Mouse (Mus musculus): ENCODE results near the gene Mecom.
"Not testable (repeated sequence)": the region's sequence is repeated elsewhere in the genome, so short reads cannot be mapped to it uniquely, and the experiment has no call there.

Gene Mecom

GRCm38 (mm10) chr3:30459626-30460025 is 88.2 kb downstream of the Mecom start:
- in situ Hi-C loops (cut with MboI; ENCODE audit: low pct_unique_long_range_greater_than_20kb in 1 of 2, low sequenced_read_pairs in 2 of 2, unreplicated experiment in 1 of 2) = no loop called here

GRCm38 (mm10) chr3:30457975-30458678 is 89.7 kb downstream of the Mecom start:
- in situ Hi-C loops (cut with MboI; ENCODE audit: low pct_unique_long_range_greater_than_20kb in 1 of 2, low sequenced_read_pairs in 2 of 2, unreplicated experiment in 1 of 2) = no loop called here

GRCm38 (mm10) chr3:30455902-30456301 is 91.9 kb downstream of the Mecom start:
- in situ Hi-C loops (cut with MboI; ENCODE audit: low pct_unique_long_range_greater_than_20kb in 1 of 2, low sequenced_read_pairs in 2 of 2, unreplicated experiment in 1 of 2) = no loop called here

GRCm38 (mm10) chr3:30453546-30454455 is 94.0 kb downstream of the Mecom start:
- in situ Hi-C loops (cut with MboI; ENCODE audit: low pct_unique_long_range_greater_than_20kb in 1 of 2, low sequenced_read_pairs in 2 of 2, unreplicated experiment in 1 of 2) = no loop called here

GRCm38 (mm10) chr3:30453046-30453445 is 94.8 kb downstream of the Mecom start:
- in situ Hi-C loops (cut with MboI; ENCODE audit: low pct_unique_long_range_greater_than_20kb in 1 of 2, low sequenced_read_pairs in 2 of 2, unreplicated experiment in 1 of 2) = no loop called here

GRCm38 (mm10) chr3:30452511-30452910 is 95.3 kb downstream of the Mecom start:
- in situ Hi-C loops (cut with MboI; ENCODE audit: low pct_unique_long_range_greater_than_20kb in 1 of 2, low sequenced_read_pairs in 2 of 2, unreplicated experiment in 1 of 2) = no loop called here

- in situ Hi-C loops (cut with MboI; ENCODE audit: low pct_unique_long_range_greater_than_20kb in 1 of 2, low sequenced_read_pairs in 2 of 2, unreplicated experiment in 1 of 2) = no loop called here
Observed at GRCm38 (mm10) chr3:30450206-30450965, 97.4 kb downstream of the Mecom start.

GRCm38 (mm10) chr3:30448624-30449023 is 99.2 kb downstream of the Mecom start:
- in situ Hi-C loops (cut with MboI; ENCODE audit: low pct_unique_long_range_greater_than_20kb in 1 of 2, low sequenced_read_pairs in 2 of 2, unreplicated experiment in 1 of 2) = no loop called here

- in situ Hi-C loops (cut with MboI; ENCODE audit: low pct_unique_long_range_greater_than_20kb in 1 of 2, low sequenced_read_pairs in 2 of 2, unreplicated experiment in 1 of 2) = no loop called here
Observed at GRCm38 (mm10) chr3:30445970-30446442, 101.8 kb downstream of the Mecom start.

GRCm38 (mm10) chr3:30445247-30445969 is 102.4 kb downstream of the Mecom start:
- in situ Hi-C loops (cut with MboI; ENCODE audit: low pct_unique_long_range_greater_than_20kb in 1 of 2, low sequenced_read_pairs in 2 of 2, unreplicated experiment in 1 of 2) = no loop called here

GRCm38 (mm10) chr3:30441646-30442045 is 106.2 kb downstream of the Mecom start:
- in situ Hi-C loops (cut with MboI; ENCODE audit: low pct_unique_long_range_greater_than_20kb in 1 of 2, low sequenced_read_pairs in 2 of 2, unreplicated experiment in 1 of 2) = no loop called here

- in situ Hi-C loops (cut with MboI; ENCODE audit: low pct_unique_long_range_greater_than_20kb in 1 of 2, low sequenced_read_pairs in 2 of 2, unreplicated experiment in 1 of 2) = no loop called here
Observed at GRCm38 (mm10) chr3:30438007-30438406, 109.8 kb downstream of the Mecom start.

- in situ Hi-C loops (cut with MboI; ENCODE audit: low pct_unique_long_range_greater_than_20kb in 1 of 2, low sequenced_read_pairs in 2 of 2, unreplicated experiment in 1 of 2) = no loop called here
Observed at GRCm38 (mm10) chr3:30436561-30436960, 111.2 kb downstream of the Mecom start.

- in situ Hi-C loops (cut with MboI; ENCODE audit: low pct_unique_long_range_greater_than_20kb in 1 of 2, low sequenced_read_pairs in 2 of 2, unreplicated experiment in 1 of 2) = no loop called here
Observed at GRCm38 (mm10) chr3:30436131-30436530, 111.7 kb downstream of the Mecom start.

GRCm38 (mm10) chr3:30428877-30429276 is 118.9 kb downstream of the Mecom start:
- in situ Hi-C loops (cut with MboI; ENCODE audit: low pct_unique_long_range_greater_than_20kb in 1 of 2, low sequenced_read_pairs in 2 of 2, unreplicated experiment in 1 of 2) = no loop called here

- in situ Hi-C loops (cut with MboI; ENCODE audit: low pct_unique_long_range_greater_than_20kb in 1 of 2, low sequenced_read_pairs in 2 of 2, unreplicated experiment in 1 of 2) = no loop called here
Observed at GRCm38 (mm10) chr3:30424036-30424435, 123.8 kb downstream of the Mecom start.

GRCm38 (mm10) chr3:30421948-30422347 is 125.9 kb downstream of the Mecom start:
- in situ Hi-C loops (cut with MboI; ENCODE audit: low pct_unique_long_range_greater_than_20kb in 1 of 2, low sequenced_read_pairs in 2 of 2, unreplicated experiment in 1 of 2) = not testable (repeated sequence)

- in situ Hi-C loops (cut with MboI; ENCODE audit: low pct_unique_long_range_greater_than_20kb in 1 of 2, low sequenced_read_pairs in 2 of 2, unreplicated experiment in 1 of 2) = no loop called here
Observed at GRCm38 (mm10) chr3:30420899-30421298, 126.9 kb downstream of the Mecom start.
